Mouse (Mus musculus): ENCODE measurements at regions not wholly inside any gene's neighbourhood (a gene's known extent, or its start where the extent isn't known, plus 50 kb on each side); places are given as distances from the start of the nearest gene placed in this dataset.

GRCm38 (mm10) chr10:126371881-126372280 is 405.9 kb downstream of the Lrig3 start:
- TF ChIP-seq POLR2A (IDR thresholded peaks at IDR 0.05; ENCODE audit: low read depth, low read length) = no peak
- TF ChIP-seq CTCF (IDR thresholded peaks at IDR 0.05; ENCODE audit: extremely low read depth, insufficient read length, insufficient replicate concordance, low read depth, low read length) = no peak
